Mouse (Mus musculus) lung, adult 18-20 months (tissue): ENCODE data around the gene Zbtb39.

ENCODE experiments used
- DNase-seq, 2 experiments: peaks; one replicate each; pipeline ENCODE4 v3.0.0; 2022; ENCODE audit warnings: mixed read lengths in 2 of 2

Gene Zbtb39

GRCm38 (mm10) chr10:127739083-127739660, at the start of gene Zbtb39:
Gene Zbtb39 (plus strand): TSS chr10:127739538.
- DNase-seq = peak; percentile 77 to 83

- DNase-seq = no peak
Observed at GRCm38 (mm10) chr10:127691053-127691452, 48.3 kb upstream of the Zbtb39 start.

GRCm38 (mm10) chr10:127694636-127695035, 44.7 kb upstream of the Zbtb39 start:
- no peak for DNase-seq

- no peak for DNase-seq
Observed at GRCm38 (mm10) chr10:127695775-127696174, 43.6 kb upstream of the Zbtb39 start.

- DNase-seq = no peak
Observed at GRCm38 (mm10) chr10:127698966-127699365, 40.4 kb upstream of the Zbtb39 start.

GRCm38 (mm10) chr10:127703299-127703698, 36.0 kb upstream of the Zbtb39 start:
- no peak for DNase-seq

- DNase-seq = no peak
Observed at GRCm38 (mm10) chr10:127704293-127704692, 35.0 kb upstream of the Zbtb39 start.

GRCm38 (mm10) chr10:127704766-127705220, 34.5 kb upstream of the Zbtb39 start, which contains the start of gene Myo1a:
Gene Myo1a (plus strand): TSS chr10:127705170.
- no peak for DNase-seq

- DNase-seq = no peak
Observed at GRCm38 (mm10) chr10:127705783-127706182, 33.6 kb upstream of the Zbtb39 start.

GRCm38 (mm10) chr10:127707721-127708120, 31.6 kb upstream of the Zbtb39 start:
- no peak for DNase-seq

- DNase-seq = no peak
Observed at GRCm38 (mm10) chr10:127708850-127709370, 30.4 kb upstream of the Zbtb39 start.

GRCm38 (mm10) chr10:127710331-127710730, 29.0 kb upstream of the Zbtb39 start:
- DNase-seq = no peak

GRCm38 (mm10) chr10:127712736-127713135, 26.6 kb upstream of the Zbtb39 start:
- no peak for DNase-seq

- DNase-seq = no peak
Observed at GRCm38 (mm10) chr10:127721671-127722418, 17.5 kb upstream of the Zbtb39 start.

GRCm38 (mm10) chr10:127724178-127724577, 15.2 kb upstream of the Zbtb39 start, which contains the start of gene Tac2:
Gene Tac2 (plus strand): TSS chr10:127724478.
- DNase-seq = no peak

- DNase-seq = no peak
Observed at GRCm38 (mm10) chr10:127725136-127725535, 14.2 kb upstream of the Zbtb39 start.

GRCm38 (mm10) chr10:127728437-127728836, 10.9 kb upstream of the Zbtb39 start:
- no peak for DNase-seq

GRCm38 (mm10) chr10:127730285-127730932, 8.9 kb upstream of the Zbtb39 start:
- no peak for DNase-seq

GRCm38 (mm10) chr10:127730933-127731310, 8.4 kb upstream of the Zbtb39 start:
- DNase-seq = no peak

GRCm38 (mm10) chr10:127731397-127731796, 7.9 kb upstream of the Zbtb39 start:
- no peak for DNase-seq

- no peak for DNase-seq
Observed at GRCm38 (mm10) chr10:127734434-127734833, 4.9 kb upstream of the Zbtb39 start.

- DNase-seq = no peak
Observed at GRCm38 (mm10) chr10:127736266-127736665, 3.1 kb upstream of the Zbtb39 start.

- peak; percentile 48 to 56 for DNase-seq
Observed at GRCm38 (mm10) chr10:127736916-127737315, 2.4 kb upstream of the Zbtb39 start.
